Mouse (Mus musculus): ENCODE measurements at regions not wholly inside any gene's neighbourhood (a gene's known extent, or its start where the extent isn't known, plus 50 kb on each side); places are given as distances from the start of the nearest gene placed in this dataset.

DNA sequence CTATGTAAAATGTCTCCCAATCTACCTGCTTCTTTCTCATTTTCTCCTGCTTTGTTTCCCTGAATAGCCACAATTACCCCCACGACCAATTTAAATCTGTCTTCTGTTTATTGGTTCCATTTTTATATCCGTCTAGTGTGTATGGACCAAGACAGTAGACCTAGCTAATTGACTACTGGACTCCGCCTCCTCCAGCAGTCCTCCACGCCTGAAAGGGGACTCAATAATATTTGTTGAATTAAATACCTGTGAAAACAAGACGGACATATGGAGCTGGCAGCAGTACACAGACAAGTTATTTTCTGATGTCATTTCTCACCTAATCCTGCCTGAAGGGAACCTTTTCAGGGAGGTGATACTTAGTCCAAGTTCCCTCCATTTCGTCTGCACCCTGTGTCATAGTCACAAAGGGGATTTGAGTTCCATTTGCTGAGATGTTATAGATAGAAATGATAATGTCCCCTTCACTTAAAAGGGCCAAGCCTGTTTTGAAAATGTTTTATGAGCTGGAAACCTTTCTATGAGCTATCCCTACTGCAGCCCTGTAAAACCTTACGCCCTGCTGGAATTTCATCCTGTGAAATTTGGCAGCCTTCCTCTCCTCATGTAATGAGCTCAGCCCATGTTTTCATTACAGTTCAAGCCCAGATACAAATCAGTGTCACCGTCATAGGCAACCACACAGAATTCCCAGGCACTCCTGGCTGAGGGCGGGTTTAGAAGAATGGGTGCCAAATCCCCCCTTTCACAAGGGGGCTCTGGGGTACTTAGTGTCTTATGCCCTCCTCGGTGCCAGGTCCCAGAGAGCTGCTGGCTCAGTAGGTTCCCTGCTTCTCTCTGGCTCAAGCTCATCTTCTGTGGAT lies 391.1 kb upstream of the Id4 start:
- 50% methylated on average over 10 of the region's 10 CpGs for WGBS

GRCm38 (mm10) chr13:47872645-47873044 lies 388.4 kb upstream of the Id4 start:
- WGBS: 10% methylated on average over 11 of the region's 11 CpGs
- Histone ChIP-seq H3K4me3 (ENCODE audit: low read length) (no peak overlapping the region), H3K36me3 (ENCODE audit: control insufficient read depth, insufficient read depth, low read length) (no peaks in the 10 kb centered on the region), H3K27me3 (replicated peaks; ENCODE audit: control insufficient read depth, insufficient read depth, low read length) (no peaks in the 10 kb centered on the region), H3K9me3 (ENCODE audit: control insufficient read depth, low read length) (no peaks in the 10 kb centered on the region), H3K27ac (ENCODE audit: low read depth, low read length) (no peak overlapping the region), H3K4me2 (ENCODE audit: low read length) (no peak overlapping the region), H3K4me1 (ENCODE audit: control insufficient read depth, insufficient read depth, low read depth, low read length) (peaks cover 7% of the 10 kb centered on the region; the same call in 1 of the 2 replicates), H3K9ac (ENCODE audit: low read depth, low read length) (no peak overlapping the region)
- no peak for ATAC-seq

More for the DNA sequence above, 391.1 kb upstream of the Id4 start:
- Histone ChIP-seq H3K4me1 (ENCODE audit: control insufficient read depth, insufficient read depth, low read depth, low read length) (peaks cover 7% of the 10 kb centered on the region; the same call in 1 of the 2 replicates), H3K4me3 (ENCODE audit: low read length) (no peak overlapping the region), H3K9me3 (ENCODE audit: control insufficient read depth, low read length) (no peaks in the 10 kb centered on the region), H3K4me2 (ENCODE audit: low read length) (peak overlapping the region; percentile 5; the same call in 1 of the 2 replicates), H3K27me3 (replicated peaks; ENCODE audit: control insufficient read depth, insufficient read depth, low read length) (no peaks in the 10 kb centered on the region), H3K36me3 (ENCODE audit: control insufficient read depth, insufficient read depth, low read length) (no peaks in the 10 kb centered on the region), H3K27ac (ENCODE audit: low read depth, low read length) (no peak overlapping the region), H3K9ac (ENCODE audit: low read depth, low read length) (no peak overlapping the region)
- ATAC-seq: peak; percentile 70

- no peak for ATAC-seq
- no peak overlapping the region for H3K4me2 ChIP-seq (ENCODE audit: low read length)
- H3K9me3 ChIP-seq (ENCODE audit: control insufficient read depth, low read length): no peaks in the 10 kb centered on the region
- no peaks in the 10 kb centered on the region for H3K36me3 ChIP-seq (ENCODE audit: control insufficient read depth, insufficient read depth, low read length)
- H3K9ac ChIP-seq (ENCODE audit: low read depth, low read length): no peak overlapping the region
- H3K4me3 ChIP-seq (ENCODE audit: low read length): no peak overlapping the region
- H3K27me3 ChIP-seq (replicated peaks; ENCODE audit: control insufficient read depth, insufficient read depth, low read length): no peaks in the 10 kb centered on the region
- WGBS: 63% methylated on average over 4 of the region's 4 CpGs
- H3K27ac ChIP-seq (ENCODE audit: low read depth, low read length): no peak overlapping the region
- no peaks in the 10 kb centered on the region for H3K4me1 ChIP-seq (ENCODE audit: control insufficient read depth, insufficient read depth, low read depth, low read length)
Observed at GRCm38 (mm10) chr13:47892569-47892968, 368.5 kb upstream of the Id4 start.

DNA sequence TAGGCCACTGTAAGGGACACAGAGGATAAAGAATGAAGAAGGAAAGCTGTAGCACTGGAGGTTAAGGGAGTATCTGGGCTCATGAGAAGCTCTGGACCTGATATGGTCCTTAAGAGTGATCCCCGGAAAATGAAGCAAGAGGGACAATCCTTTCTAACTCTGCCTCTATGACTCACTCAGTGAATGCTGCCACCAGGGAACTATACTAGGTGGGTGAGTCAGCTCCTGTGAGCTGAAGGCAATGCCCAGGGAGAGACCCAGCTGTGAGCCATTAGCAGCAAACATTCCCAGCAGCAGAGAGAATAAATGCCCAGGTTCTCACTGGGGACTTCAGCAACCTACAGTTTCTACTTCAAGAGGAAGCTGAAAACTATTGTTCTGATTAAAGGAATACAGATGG lies 366.7 kb upstream of the Id4 start:
- Histone ChIP-seq H3K4me3 (ENCODE audit: low read length) (no peak overlapping the region), H3K4me2 (ENCODE audit: low read length) (no peak overlapping the region), H3K27ac (ENCODE audit: low read depth, low read length) (no peak overlapping the region), H3K36me3 (ENCODE audit: control insufficient read depth, insufficient read depth, low read length) (no peaks in the 10 kb centered on the region), H3K4me1 (ENCODE audit: control insufficient read depth, insufficient read depth, low read depth, low read length) (no peaks in the 10 kb centered on the region), H3K27me3 (replicated peaks; ENCODE audit: control insufficient read depth, insufficient read depth, low read length) (no peaks in the 10 kb centered on the region), H3K9me3 (ENCODE audit: control insufficient read depth, low read length) (peaks cover 3% of the 10 kb centered on the region; the same call in 1 of the 2 replicates), H3K9ac (ENCODE audit: low read depth, low read length) (no peak overlapping the region)
- WGBS: 76% methylated on average over 1 of the region's 1 CpGs
- ATAC-seq: no peak

DNA sequence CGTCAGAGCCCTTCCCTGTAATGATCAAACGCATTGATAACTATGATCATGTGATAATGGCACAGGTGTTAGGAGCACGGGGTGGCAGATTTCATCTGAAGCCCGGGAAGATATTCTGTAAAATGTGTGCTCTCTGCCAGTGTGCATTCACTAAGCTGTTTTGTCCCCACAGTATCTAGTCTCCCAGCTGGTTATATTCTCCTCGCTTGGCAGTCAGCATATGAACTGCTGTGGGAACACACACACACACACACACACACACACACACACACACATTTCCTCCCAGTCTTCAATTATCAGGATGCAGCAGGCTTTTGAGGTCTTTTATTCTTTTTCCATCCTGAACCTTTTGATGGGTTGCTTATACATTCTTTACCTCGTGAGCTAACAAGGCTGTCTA lies 365.8 kb upstream of the Id4 start:
- Histone ChIP-seq H3K36me3 (ENCODE audit: control insufficient read depth, insufficient read depth, low read length) (no peaks in the 10 kb centered on the region), H3K27me3 (replicated peaks; ENCODE audit: control insufficient read depth, insufficient read depth, low read length) (no peaks in the 10 kb centered on the region), H3K4me3 (ENCODE audit: low read length) (no peak overlapping the region), H3K9me3 (ENCODE audit: control insufficient read depth, low read length) (peaks cover 3% of the 10 kb centered on the region; the same call in 1 of the 2 replicates), H3K27ac (ENCODE audit: low read depth, low read length) (no peak overlapping the region), H3K4me1 (ENCODE audit: control insufficient read depth, insufficient read depth, low read depth, low read length) (no peaks in the 10 kb centered on the region), H3K9ac (ENCODE audit: low read depth, low read length) (no peak overlapping the region), H3K4me2 (ENCODE audit: low read length) (no peak overlapping the region)
- 71% methylated on average over 6 of the region's 6 CpGs for WGBS
- no peak for ATAC-seq

DNA sequence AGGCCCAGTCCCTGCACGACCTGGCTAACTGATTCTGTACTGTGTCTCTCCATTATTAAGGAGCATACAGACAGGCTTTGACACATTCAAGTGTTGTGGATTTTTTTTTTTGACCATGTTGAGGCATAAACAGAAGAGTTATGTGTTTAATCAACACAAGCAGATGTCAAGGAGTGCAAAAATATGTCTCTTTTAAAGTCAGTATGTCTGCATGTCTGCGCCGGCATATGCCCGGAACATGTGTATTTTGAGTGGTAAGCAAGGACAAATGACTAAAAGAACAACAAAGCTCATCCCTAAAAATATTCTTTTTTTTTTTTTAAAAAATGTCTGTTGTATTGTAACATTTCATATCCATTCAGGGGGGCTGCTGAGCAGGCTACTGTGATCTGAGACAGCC lies 364.4 kb upstream of the Id4 start:
- no peak for ATAC-seq
- H3K9me3 ChIP-seq (ENCODE audit: control insufficient read depth, low read length): peaks cover 3% of the 10 kb centered on the region; the same call in 1 of the 2 replicates
- H3K4me1 ChIP-seq (ENCODE audit: control insufficient read depth, insufficient read depth, low read depth, low read length): no peaks in the 10 kb centered on the region
- H3K27ac ChIP-seq (ENCODE audit: low read depth, low read length): no peak overlapping the region
- no peaks in the 10 kb centered on the region for H3K27me3 ChIP-seq (replicated peaks; ENCODE audit: control insufficient read depth, insufficient read depth, low read length)
- H3K36me3 ChIP-seq (ENCODE audit: control insufficient read depth, insufficient read depth, low read length): no peaks in the 10 kb centered on the region
- H3K4me3 ChIP-seq (ENCODE audit: low read length): no peak overlapping the region
- H3K9ac ChIP-seq (ENCODE audit: low read depth, low read length): no peak overlapping the region
- no peak overlapping the region for H3K4me2 ChIP-seq (ENCODE audit: low read length)
- 72% methylated on average over 4 of the region's 4 CpGs for WGBS

DNA sequence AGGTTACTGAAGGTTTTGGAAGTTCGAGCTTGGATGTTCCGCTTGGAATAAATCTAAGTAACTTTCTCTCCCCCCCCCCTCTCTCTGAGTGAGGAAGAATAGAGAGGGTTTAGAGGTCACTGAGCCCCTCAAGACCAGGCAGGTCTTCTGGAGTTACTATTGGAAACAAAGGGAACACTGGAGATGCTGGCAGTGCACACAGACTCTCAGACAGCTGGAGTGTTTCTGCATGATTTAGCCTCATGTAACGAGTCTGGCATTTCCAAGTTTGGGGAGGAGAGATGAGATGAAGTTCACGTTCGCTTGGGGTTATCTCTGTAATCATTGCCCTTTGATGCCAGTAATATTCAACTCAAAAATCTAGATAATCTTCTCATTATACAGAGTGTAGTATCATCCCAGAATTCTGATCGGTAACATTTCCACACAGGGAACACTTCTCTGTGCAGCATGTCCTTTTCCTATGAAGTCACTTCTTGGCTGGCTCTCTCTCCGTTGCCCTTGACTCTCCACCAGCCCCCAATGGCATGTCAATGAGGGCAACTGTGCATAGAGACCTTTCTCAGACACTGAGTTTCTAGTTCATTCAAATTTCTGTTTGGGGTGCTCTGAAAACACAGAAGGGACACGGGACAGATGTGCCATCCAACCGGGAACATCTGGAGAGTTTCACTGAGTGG lies 351.0 kb upstream of the Id4 start:
- Histone ChIP-seq H3K4me3 (ENCODE audit: low read length) (no peak overlapping the region), H3K9me3 (ENCODE audit: control insufficient read depth, low read length) (no peaks in the 10 kb centered on the region), H3K4me1 (ENCODE audit: control insufficient read depth, insufficient read depth, low read depth, low read length) (no peaks in the 10 kb centered on the region; the same call in 1 of the 2 replicates), H3K27ac (ENCODE audit: low read depth, low read length) (peak overlapping the region; percentile 9; the same call in 1 of the 2 replicates), H3K27me3 (replicated peaks; ENCODE audit: control insufficient read depth, insufficient read depth, low read length) (no peaks in the 10 kb centered on the region), H3K36me3 (ENCODE audit: control insufficient read depth, insufficient read depth, low read length) (no peaks in the 10 kb centered on the region), H3K4me2 (ENCODE audit: low read length) (no peak overlapping the region), H3K9ac (ENCODE audit: low read depth, low read length) (no peak overlapping the region)
- 47% methylated on average over 9 of the region's 9 CpGs for WGBS
- peak; percentile 92 for ATAC-seq

DNA sequence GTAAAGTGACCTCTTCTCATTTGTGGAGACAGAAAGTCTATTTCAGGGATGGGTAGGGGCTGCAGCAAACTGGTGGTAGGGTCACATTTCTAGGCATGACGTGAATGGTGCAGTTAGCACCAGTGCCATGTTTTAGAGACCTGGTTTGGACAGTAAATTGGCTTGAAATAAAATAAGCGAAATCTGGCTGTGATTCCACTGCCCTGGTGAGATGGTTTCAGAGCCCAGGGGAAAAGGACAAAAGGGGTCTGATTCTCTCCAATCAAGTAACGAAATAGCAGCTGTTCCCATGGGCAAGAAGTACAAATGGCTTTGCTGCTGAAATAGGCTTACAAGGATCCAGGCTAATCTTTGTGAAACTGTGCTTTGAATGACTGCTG lies 350.5 kb upstream of the Id4 start:
- Histone ChIP-seq H3K27me3 (replicated peaks; ENCODE audit: control insufficient read depth, insufficient read depth, low read length) (no peaks in the 10 kb centered on the region), H3K9me3 (ENCODE audit: control insufficient read depth, low read length) (no peaks in the 10 kb centered on the region), H3K27ac (ENCODE audit: low read depth, low read length) (peak overlapping the region; percentile 9; the same call in 1 of the 2 replicates), H3K4me1 (ENCODE audit: control insufficient read depth, insufficient read depth, low read depth, low read length) (no peaks in the 10 kb centered on the region; the same call in 1 of the 2 replicates), H3K9ac (ENCODE audit: low read depth, low read length) (no peak overlapping the region), H3K36me3 (ENCODE audit: control insufficient read depth, insufficient read depth, low read length) (no peaks in the 10 kb centered on the region), H3K4me3 (ENCODE audit: low read length) (no peak overlapping the region), H3K4me2 (ENCODE audit: low read length) (no peak overlapping the region)
- 28% methylated on average over 3 of the region's 3 CpGs for WGBS
- peak; percentile 80 for ATAC-seq

- H3K4me2 ChIP-seq (ENCODE audit: low read length): no peak overlapping the region
- H3K9ac ChIP-seq (ENCODE audit: low read depth, low read length): no peak overlapping the region
- WGBS: 51% methylated on average over 8 of the region's 8 CpGs
- ATAC-seq: peak; percentile 76; the same call in 1 of the 2 replicates
- no peaks in the 10 kb centered on the region for H3K36me3 ChIP-seq (ENCODE audit: control insufficient read depth, insufficient read depth, low read length)
- H3K27ac ChIP-seq (ENCODE audit: low read depth, low read length): no peak overlapping the region
- H3K4me1 ChIP-seq (ENCODE audit: control insufficient read depth, insufficient read depth, low read depth, low read length): no peaks in the 10 kb centered on the region
- no peak overlapping the region for H3K4me3 ChIP-seq (ENCODE audit: low read length)
- H3K27me3 ChIP-seq (replicated peaks; ENCODE audit: control insufficient read depth, insufficient read depth, low read length): no peaks in the 10 kb centered on the region
- 0 out of 2 replicates have a peak, but pooled peaks cover 2% of the 10 kb centered on the region for H3K9me3 ChIP-seq (ENCODE audit: control insufficient read depth, low read length)
Observed at GRCm38 (mm10) chr13:47916456-47916855, 344.6 kb upstream of the Id4 start.

Measured in hindbrain, embryonic 16.5 days (tissue).